Mouse (Mus musculus): Measurements from ENCODE around the gene Sap18.

DNA sequence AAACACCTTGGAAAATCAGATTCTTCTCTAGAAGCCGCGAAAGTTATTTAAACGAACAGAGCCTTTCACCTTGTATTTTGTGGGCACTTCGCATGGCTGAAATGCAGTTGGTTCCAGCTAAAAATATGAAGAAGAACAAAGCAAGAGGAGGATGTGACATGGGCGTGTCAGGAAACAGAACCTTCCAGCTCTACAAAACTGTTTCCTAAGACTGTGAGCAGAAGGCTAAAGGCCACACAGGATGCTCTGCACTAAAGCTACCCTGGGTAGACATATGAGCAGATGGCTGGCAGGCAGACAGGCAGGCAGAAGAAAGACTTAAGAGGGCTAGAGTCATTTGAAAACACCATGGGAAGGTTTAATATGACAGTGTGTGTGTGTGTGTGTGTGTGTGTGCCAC lies 28.9 kb upstream of the Sap18 start:
- TF ChIP-seq CTCF (IDR thresholded peaks at IDR 0.05; ENCODE audit: control insufficient read depth, insufficient read depth, insufficient read length) (no peak), MAX (IDR thresholded peaks at IDR 0.05) (no peak), USF1 (IDR thresholded peaks at IDR 0.05; ENCODE audit: low read depth) (no peak), MYOG (IDR thresholded peaks at IDR 0.05; ENCODE audit: control insufficient read depth, extremely low read depth, insufficient read length) (no peak), FOSL1 (IDR thresholded peaks at IDR 0.05; ENCODE audit: insufficient read depth, low read length, poor library complexity, severe bottlenecking) (no peak), CEBPB (IDR thresholded peaks at IDR 0.05; ENCODE audit: low read depth) (no peak)

Data from C2C12 (cell line).